Mouse (Mus musculus) adrenal gland, adult 10 weeks (tissue): ENCODE data around the gene Gpc3. TPM values are rescaled to one million over a fixed set of nuclear protein-coding genes. Genes with fewer than 3 reads are reported as not detected.

Experiments used
- polyA plus RNA-seq: library from polyadenylated mRNA; stranded (reverse); fragments of 350-450 nt; fragmentation: Illumina TruSeq; extraction: RNeasy Lipid Tissue Mini Kit (QIAGEN cat#74804); gene quantifications from one replicate; pipeline ENCODE4 v1.2.3, GENCODE M21; 2014; ENCODE audit warnings: low read depth, low replicate concordance

Gpc3 gene
- polyA plus RNA-seq: 57.7 TPM

GRCm38 (mm10) chrX:52613328-52614030 is at the start of gene Gpc3:
Gpc3 (minus strand) TSS chrX:52613950.

Other genes starting within 250 kb of the Gpc3 start
- 74.1 TPM for gene Ccdc160, start 177.2 kb upstream of the Gpc3 start, polyA plus RNA-seq